Mouse (Mus musculus): ENCODE results near the gene Camk1d. TPM values are rescaled to one million over a fixed set of nuclear protein-coding genes. Genes with fewer than 3 reads are reported as not detected.

The Camk1d gene
- total RNA-seq, 2 experiments from 2014 or later: 3.9 to 4.8 TPM

Other genes starting within 250 kb of the Camk1d start
- 10 to 100 TPM; 12.5 to 14.1 TPM for gene Nudt5, start 130.5 kb upstream of the Camk1d start, total RNA-seq (2021)
- gene Cdc123, start 130.6 kb upstream of the Camk1d start, total RNA-seq (2021): 10 to 100 TPM; 90.1 to 98.7 TPM
- not detected for gene Gm13199, start 148.4 kb upstream of the Camk1d start, total RNA-seq (2021)
- 10 to 100 TPM; 10.2 to 11.0 TPM for gene Sec61a2, start 180.9 kb upstream of the Camk1d start, total RNA-seq (2021)
- gene Dhtkd1, start 228.3 kb upstream of the Camk1d start, total RNA-seq (2021): 1 to 10 TPM; 4.2 to 5.1 TPM
- gene Upf2, start 237.0 kb upstream of the Camk1d start, total RNA-seq (2021): 10 to 100 TPM; 19.4 to 20.5 TPM

All from heart, adult 18-20 months (tissue).